Mouse (Mus musculus) erythroid progenitor cell, adult 5-6 weeks (primary cell): Measurements from ENCODE around the gene Csf3r. TPM values are rescaled to one million over a fixed set of nuclear protein-coding genes. Genes with fewer than 3 reads are reported as not detected.
A peak's percentile ranks its signal among the peaks of the same experiment; 100 is the strongest.

Source experiments
- ATAC-seq: replicated peaks from 2 replicates; pipeline ENCODE4 v1.8.0; 2016; ENCODE audit warnings: moderate number of reproducible peaks, mild to moderate bottlenecking, moderate TSS enrichment, inconsistent platforms; ENCODE audit not compliant: poor library complexity, low FRiP score, severe bottlenecking
- total RNA-seq, 2 experiments: library from RNA; stranded (forward) in 1 of 2; stranded (reverse) in 1 of 2; fragments of 150-400 nt in 1 of 2; fragments of 186-747, 209-891 nt in 1 of 2; gene quantifications; 2 replicates each; pipeline versions ENCODE4 v1.2.3 to v1.2.4; 2015 to 2017; ENCODE audit warnings: low replicate concordance in 2 of 2

Csf3r gene
- total RNA-seq, 2 experiments from 2014 or later = 11.7 to 46.1 TPM

DNA sequence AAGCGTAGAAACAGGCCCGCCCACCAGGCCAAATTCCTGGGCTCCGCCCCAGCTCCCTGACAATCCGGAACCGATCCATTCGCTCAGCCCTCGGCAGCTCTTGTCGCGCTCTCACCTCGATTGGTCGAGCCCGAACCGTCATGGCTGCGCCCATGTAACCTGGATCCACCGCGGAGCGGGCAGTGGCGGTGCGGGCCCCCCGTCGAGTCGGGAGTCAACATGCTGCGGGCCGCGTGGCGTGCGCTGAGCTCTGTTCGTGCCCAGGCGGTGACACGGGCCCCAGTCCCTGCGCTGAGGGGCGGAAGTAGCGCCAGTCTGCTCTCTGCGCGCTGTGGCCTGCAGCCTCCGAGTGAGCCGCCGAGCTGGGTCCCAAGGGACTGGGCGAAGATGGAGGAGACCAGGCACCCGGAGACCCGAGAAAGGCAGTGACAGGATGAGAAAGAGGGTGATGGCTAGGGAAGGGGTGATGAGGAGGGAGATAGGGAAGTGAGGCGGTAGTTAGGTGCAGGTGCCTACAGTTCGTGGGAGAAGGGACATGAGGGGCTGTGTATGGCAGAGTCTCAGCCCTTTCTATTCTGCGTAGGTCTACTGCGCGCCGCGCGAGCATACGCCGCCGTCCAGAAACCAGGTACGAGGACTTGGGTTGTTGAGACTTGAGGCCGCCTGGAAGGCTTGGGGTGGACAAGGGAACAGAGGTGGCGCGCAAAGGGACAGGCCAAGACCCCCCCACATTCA lies 22.7 kb downstream of the Csf3r start, which contains the start of gene Mrps15:
Mrps15 (plus strand) TSS at position 75 of the 735 bp plus-strand sequence.
- ATAC-seq = peak; percentile 88

GRCm38 (mm10) chr4:126051617-126052016 lies 27.3 kb downstream of the Csf3r start:
- no peak for ATAC-seq

GRCm38 (mm10) chr4:126057207-126058133 lies 33.1 kb downstream of the Csf3r start:
- ATAC-seq = peak; percentile 68

DNA sequence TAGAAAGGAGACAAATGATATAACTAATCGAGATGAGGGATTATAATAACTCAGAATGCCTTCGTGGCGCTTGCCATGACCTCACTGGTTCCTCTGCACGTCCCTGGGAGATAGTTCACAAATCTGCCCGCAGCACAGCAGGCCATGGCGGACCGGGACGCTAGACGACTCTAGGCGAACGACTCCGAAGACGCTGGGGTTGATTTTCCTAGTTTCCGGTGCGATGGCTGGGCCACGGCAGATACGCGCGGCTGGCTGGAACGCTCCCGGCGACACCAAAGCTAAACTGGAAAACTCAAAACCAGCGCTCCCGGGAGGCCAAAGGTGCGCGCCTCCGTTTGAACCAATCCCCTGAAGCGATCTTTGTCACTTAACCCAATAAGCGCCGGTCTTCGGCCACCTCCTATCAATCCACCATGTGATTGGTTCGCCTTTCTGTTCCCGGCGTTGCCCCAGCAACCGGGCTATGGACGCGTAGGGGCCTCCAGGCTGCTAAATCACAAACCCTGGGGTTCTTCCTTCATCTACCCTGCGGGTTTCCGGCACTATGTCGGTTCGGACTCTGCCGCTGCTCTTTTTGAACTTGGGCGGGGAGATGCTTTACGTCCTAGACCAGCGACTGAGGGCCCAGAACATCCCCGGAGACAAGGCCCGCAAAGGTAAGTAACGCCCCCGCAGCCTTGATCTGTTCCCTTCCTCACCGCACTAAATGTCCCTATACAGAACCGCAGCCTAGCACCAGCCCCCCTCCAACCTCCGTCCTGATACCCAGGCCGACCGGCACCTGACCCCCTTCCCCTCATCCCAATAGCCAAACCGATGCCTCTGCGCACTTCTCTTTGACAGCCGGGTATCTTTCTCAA lies 34.0 kb downstream of the Csf3r start, which contains the start of gene Oscp1:
Oscp1 (plus strand) TSS at position 432 of the 863 bp plus-strand sequence.
- peak; percentile 96 for ATAC-seq

DNA sequence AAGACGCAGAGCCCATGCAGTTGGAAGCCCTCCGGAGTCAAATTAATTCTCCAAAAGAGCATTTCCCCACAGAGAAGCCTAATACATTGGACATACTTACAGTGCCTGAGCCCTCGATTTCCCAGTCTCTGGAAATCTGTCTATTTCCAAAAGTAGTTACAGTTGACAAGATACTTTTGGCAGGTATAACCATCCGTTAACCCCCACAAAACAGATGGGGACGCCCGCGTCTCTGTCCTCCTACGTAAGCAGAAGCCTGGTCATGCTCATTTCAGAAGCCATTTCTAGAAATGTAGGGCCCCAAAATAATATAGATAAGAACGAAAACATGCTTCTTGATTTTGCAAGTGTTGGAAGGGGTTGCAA lies 34.6 kb downstream of the Csf3r start:
- no peak for ATAC-seq

- no peak for ATAC-seq
Observed at GRCm38 (mm10) chr4:126062856-126063255, 38.5 kb downstream of the Csf3r start.

DNA sequence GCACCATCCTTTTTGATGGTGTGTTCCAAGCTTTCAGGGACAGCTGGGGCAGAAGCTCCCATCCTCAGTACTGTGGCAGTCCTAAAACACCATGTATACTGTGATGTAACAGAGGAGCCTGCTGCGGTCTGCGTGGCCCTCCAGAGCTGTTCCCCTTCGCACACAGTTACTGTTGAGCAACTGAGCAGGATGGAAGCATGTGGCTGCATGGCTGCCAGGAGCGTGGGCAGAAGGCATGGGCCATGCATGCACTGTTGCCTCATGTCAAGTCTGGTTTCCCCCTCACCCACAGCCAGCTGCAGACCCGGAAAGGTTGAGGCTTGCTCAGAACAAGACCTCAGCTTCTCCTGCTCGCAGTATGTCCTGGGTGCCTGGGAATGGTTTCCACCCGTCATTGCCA lies 40.9 kb downstream of the Csf3r start:
- no peak for ATAC-seq

DNA sequence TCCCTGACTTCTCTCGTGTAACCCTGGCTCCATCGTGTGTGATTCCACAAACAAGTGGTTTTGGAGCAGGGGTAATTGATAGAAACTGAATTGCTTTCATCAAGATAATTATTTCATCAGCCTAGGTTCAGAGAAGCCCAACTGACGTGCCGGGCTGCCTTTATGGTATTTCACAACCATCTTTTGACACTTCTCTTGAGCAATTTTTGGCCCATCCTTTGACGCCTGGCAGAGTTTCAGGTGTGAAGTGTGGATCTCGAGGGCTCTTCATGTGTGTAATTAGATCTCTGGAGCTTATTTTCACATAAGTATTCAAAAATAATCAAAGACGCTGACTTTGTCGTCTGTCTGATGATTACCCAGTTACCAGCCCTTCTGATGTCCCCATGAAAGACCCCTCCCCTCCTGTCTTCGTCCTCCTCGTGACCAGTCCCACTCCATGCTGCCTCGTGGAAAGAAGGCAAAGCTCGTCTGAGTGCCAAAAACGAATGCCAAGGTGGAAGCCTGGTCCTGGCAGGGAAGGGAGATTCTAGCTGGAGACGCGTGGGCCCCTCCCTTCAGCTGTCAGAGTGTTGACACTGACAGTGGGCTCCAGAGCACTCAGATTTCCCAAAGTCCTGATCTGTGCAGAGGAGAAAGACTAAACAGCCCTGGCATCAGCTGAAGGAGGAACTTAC lies 43.2 kb downstream of the Csf3r start:
- ATAC-seq = no peak

DNA sequence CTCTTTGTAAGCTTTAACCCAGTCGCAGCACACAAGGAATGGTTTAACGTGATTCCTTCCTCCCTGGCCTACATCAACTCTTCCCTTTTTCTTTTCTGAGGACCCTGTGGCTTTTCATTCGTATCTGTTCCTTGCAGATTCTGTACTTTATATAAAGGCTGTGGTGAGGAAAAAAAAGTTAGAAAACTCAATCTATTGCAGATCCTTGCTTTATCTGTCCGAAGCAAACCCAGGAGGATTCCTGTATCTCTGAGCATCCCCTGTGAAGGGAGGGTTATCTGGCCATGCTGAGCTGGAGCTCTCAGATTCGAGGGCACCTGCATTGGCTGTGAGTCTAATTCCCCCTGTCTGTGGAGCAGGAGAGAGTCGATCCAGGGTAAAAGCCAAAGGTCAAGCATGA lies 44.5 kb downstream of the Csf3r start:
- ATAC-seq = no peak

DNA sequence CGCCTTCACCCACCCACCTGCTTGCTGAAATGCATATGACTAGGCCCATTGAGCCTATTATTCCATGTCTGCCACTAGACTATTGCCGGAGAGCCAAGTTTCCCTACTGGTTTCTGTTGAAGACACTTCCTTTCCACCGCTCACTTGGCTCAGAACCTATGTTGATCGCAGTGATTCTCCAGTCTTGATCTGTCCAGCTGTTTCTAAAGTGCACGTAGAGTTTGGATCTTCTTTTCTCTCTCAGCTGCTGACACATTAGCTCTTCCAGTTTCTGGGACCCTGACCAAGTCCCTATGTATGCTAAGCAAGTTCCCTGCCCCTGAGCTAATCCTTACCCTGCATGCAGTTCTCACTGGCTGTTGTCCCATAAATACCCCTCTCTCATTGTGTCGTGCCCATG lies 53.5 kb downstream of the Csf3r start:
- ATAC-seq = no peak

GRCm38 (mm10) chr4:126079266-126079665 lies 54.9 kb downstream of the Csf3r start:
- no peak for ATAC-seq

DNA sequence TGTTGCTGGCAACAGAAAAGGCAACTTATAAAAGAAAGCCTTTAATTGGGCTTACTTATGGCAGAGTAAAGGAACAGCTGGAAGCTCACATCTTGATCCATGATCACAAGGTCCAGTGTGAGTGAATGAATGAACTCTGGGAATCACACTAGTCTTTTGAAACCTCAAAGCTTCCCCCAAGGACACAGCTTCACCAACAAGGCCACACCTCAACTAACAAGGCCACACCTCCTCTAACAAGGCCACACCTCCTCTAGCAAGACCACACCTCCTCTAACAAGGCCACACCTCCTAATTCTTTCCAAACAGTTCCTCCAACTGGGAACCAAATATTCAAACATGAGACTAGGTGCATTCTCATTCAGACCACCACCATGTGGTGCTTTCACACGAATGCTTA lies 57.3 kb downstream of the Csf3r start:
- no peak for ATAC-seq

GRCm38 (mm10) chr4:126083021-126083420 lies 58.7 kb downstream of the Csf3r start:
- ATAC-seq = no peak

DNA sequence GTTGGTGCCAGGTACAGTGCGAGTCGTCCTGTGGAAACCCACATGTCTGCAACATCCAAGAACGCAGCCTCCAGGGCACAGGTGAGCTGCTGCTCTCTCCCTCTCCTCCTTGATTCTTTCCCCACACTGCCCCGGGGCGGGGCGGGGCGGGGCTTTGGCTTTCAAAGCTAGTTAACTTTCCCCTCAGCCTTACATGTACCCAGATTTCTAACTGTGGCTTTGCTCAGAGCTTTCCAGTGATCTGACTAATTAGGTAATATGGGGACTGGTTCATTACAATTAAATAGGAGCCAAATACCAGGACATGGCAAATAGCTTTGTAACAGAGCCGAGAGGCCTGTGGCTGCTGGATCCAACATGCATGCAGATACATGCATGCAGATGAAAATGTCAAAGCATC lies 60.0 kb downstream of the Csf3r start:
- no peak for ATAC-seq

DNA sequence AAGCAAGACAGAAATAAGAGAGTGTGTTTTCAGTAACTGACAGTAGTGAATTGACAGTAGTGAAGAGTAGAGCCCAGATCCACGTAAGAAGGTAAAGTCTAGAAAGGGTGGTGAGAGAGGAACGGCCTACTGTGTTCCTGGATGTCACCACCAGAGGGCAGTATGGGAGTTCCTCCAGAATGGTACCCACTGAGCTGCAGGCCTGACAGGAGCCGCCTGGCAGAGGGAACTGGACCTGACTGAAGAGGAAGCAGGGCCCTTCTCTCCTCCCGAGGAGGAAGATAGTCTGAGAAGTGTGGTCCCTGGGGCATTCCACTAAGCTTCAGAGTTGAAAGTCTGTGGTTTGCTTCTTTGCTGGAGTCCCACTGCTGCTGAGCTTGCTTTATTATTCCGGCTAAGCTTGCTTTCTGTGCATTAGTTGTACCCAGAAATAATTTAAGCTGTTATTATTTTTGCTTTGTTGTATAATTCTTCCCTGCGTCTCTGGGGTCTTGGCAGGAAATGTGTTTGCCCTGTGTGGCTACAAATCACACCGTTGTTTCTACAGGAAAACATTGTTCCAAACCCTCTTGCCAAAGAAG lies 61.7 kb downstream of the Csf3r start:
- ATAC-seq = peak; percentile 91

DNA sequence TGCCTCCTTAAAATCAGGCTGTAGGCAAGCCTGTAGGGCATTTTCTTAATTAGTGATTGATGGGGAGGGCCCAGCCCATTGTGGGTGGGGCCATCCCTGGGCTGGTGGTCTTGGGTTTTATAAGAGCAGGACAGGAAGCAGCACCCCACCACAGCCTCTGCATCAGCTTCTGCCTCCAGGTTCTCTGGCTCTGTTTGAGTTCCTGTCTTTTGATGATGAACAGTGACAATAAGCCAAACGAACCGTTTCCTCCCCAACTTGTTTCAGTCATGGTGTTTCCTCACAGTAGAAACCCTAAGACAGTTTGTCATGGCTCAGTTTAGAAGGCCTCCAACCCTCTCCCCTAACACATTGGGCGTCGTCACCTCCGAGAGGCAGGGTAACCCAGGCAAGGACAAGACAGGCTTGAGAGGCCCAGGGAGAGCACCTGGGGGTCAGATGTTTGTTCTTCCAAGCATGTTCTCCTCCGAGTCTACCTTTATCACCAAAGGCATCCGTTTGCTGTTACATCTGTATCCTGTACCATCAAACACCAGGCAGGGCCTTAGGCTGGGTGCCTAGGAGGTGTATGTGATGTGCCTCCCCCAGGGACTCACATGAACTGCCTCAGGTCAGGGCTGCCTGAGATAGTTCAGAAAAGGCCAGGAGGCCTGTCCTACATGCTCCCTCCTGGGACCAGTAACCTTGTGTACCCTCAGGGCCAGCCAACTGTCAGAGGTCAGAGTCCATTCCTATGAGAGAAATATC lies 65.9 kb downstream of the Csf3r start:
- ATAC-seq = no peak

DNA sequence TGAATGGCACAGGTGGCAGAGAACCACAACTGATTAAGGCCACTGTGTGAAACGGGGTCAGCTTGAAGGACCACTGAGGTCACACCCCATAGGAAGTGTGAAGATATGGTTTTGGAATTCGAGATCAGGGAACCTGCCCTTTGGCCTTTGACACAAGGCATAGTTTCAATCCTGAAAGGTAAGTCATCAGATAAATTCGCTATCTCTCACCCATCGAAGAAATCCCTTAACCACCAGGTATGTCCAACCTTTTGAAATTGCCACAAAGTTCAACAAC lies 66.4 kb downstream of the Csf3r start:
- ATAC-seq = no peak

- ATAC-seq = no peak
Observed at GRCm38 (mm10) chr4:126091873-126092272, 67.5 kb downstream of the Csf3r start.
